In genomic region chr5:68128421-68128820, GRCm38 (mm10) we compare ENCODE assay signal across 8 mouse cellular contexts.
DNase-seq lines count a peak whose midpoint lies in the region; ATAC-seq lines count a peak whose summit lies in the region.

No protein-coding gene starts in this region.

- no peak overlapping the region for H3K27ac ChIP-seq in midbrain, embryonic 12.5 days (replicated peaks)
- no peak overlapping the region for H3K27ac ChIP-seq in midbrain, embryonic 10.5 days (replicated peaks)

- H3K9ac ChIP-seq in midbrain, embryonic 12.5 days (replicated peaks) = no peak overlapping the region

- no peaks in the 10 kb centered on the region for H3K9me3 ChIP-seq in midbrain, embryonic 12.5 days
- H3K9me3 ChIP-seq in midbrain, embryonic 10.5 days (replicated peaks) = no peaks in the 10 kb centered on the region

- H3K36me3 ChIP-seq in midbrain, embryonic 12.5 days = no peaks in the 10 kb centered on the region
- H3K36me3 ChIP-seq in midbrain, embryonic 10.5 days = no peaks in the 10 kb centered on the region

- H3K4me3 ChIP-seq in midbrain, embryonic 12.5 days = no peak overlapping the region
- H3K4me3 ChIP-seq in midbrain, embryonic 10.5 days = no peak overlapping the region

- ATAC-seq in midbrain, embryonic 12.5 days (ENCODE audit: low FRiP score, low read depth) = 0 out of 2 replicates have a peak, but pooled peaks have one; percentile 47

- no peaks in the 10 kb centered on the region for H3K4me1 ChIP-seq in midbrain, embryonic 12.5 days
- no peaks in the 10 kb centered on the region for H3K4me1 ChIP-seq in midbrain, embryonic 10.5 days

- H3K4me2 ChIP-seq in midbrain, embryonic 12.5 days (replicated peaks) = no peak overlapping the region

- no peaks in the 10 kb centered on the region for H3K27me3 ChIP-seq in midbrain, embryonic 12.5 days
- H3K27me3 ChIP-seq in midbrain, embryonic 10.5 days (ENCODE audit: low read depth, poor library complexity, severe bottlenecking) = no peaks in the 10 kb centered on the region

- WGBS in midbrain, embryonic 12.5 days = 13% methylated on average over 4 of the region's 4 CpGs
- 14% methylated on average over 4 of the region's 4 CpGs for WGBS in midbrain, embryonic 10.5 days

- peak; percentile 2 for DNase-seq in adrenal gland, postnatal 25 days
- no peak for DNase-seq in adrenal gland, adult 8-10 months
- DNase-seq in midbrain, embryonic 10.5 days (ENCODE audit: low spot score) = no peak
- DNase-seq in embryo, embryonic 11 days = peak; percentile 75
- DNase-seq in layer of hippocampus, adult 18-20 months (ENCODE audit: low spot score in 2 of 2) = peak; percentile 7 to 54
- peak; percentile 61 for DNase-seq in retina, postnatal 1 day
- DNase-seq in ovary, postnatal 36 days (ENCODE audit: low spot score) = no peak

Comparison
In these comparisons a context has a peak if more than half of its experiments do, and no peak if none do; other contexts are left out.
1. DNase-seq: peak in adrenal gland, postnatal 25 days (single experiment), embryo, embryonic 11 days (single experiment), layer of hippocampus, adult 18-20 months (2 of 2) and retina, postnatal 1 day (single experiment); none in adrenal gland, adult 8-10 months (single experiment), midbrain, embryonic 10.5 days (single experiment) and ovary, postnatal 36 days (single experiment).